Comparison of ENCODE assay signal across 24 mouse cellular contexts in genomic region chr6:119126991-119127390, GRCm38 (mm10).
"Had no signal": no experiment of that assay in that cellular context is flagged by ENCODE, and none has a peak within 500 bp of the region (broad histone marks: within the 10 kb centered on the region; RNA-seq: fewer than 3 reads in every experiment).

No protein-coding gene starts in this region.

- H3K4me2 ChIP-seq: heart, embryonic 12.5 days; hindbrain, embryonic 12.5 days; hindbrain, embryonic 14.5 days; limb, embryonic 13.5 days; limb, embryonic 15.5 days; liver, embryonic 12.5 days had no signal

- H3K27ac ChIP-seq: gastrocnemius, adult 2 months; heart, adult 2 months; hindbrain, embryonic 10.5 days; hindbrain, embryonic 12.5 days; hindbrain, embryonic 14.5 days; layer of hippocampus, adult 2 months; left cerebral cortex, adult 2 months; limb, embryonic 13.5 days; limb, embryonic 15.5 days; liver, embryonic 12.5 days; liver, embryonic 14.5 days had no signal

- DNase-seq: gastrocnemius, adult 2 months; gastrocnemius, postnatal 10 days; gastrocnemius, postnatal 25 days; heart, adult 2 months; heart, postnatal 10 days; heart, postnatal 4 days; kidney, adult 18-20 months; kidney, adult 8-10 months; kidney, postnatal 10 days; kidney, postnatal 25 days; kidney, postnatal 4 days had no signal

- H3K36me3 ChIP-seq: hindbrain, embryonic 10.5 days; hindbrain, embryonic 12.5 days; limb, embryonic 13.5 days; limb, embryonic 15.5 days; liver, embryonic 12.5 days had no signal

- H3K4me1 ChIP-seq: hindbrain, embryonic 10.5 days; hindbrain, embryonic 12.5 days; limb, embryonic 15.5 days; liver, embryonic 12.5 days had no signal

- ATAC-seq: hindbrain, embryonic 16.5 days; inflammation-experienced regulatory T-cells, adult 6 months; intestine, postnatal 0 days; liver, embryonic 12.5 days had no signal

- H3K9me3 ChIP-seq: hindbrain, embryonic 10.5 days; hindbrain, embryonic 12.5 days; limb, embryonic 13.5 days; limb, embryonic 15.5 days; liver, embryonic 12.5 days had no signal

- H3K27me3 ChIP-seq: heart, embryonic 12.5 days; hindbrain, embryonic 12.5 days; limb, embryonic 13.5 days; limb, embryonic 15.5 days had no signal

- H3K9ac ChIP-seq: heart, embryonic 12.5 days; hindbrain, embryonic 12.5 days; hindbrain, embryonic 14.5 days; limb, embryonic 13.5 days; limb, embryonic 15.5 days; liver, embryonic 12.5 days; liver, embryonic 14.5 days had no signal

- H3K4me3 ChIP-seq: gastrocnemius, adult 2 months; heart, adult 2 months; heart, embryonic 12.5 days; hindbrain, embryonic 10.5 days; hindbrain, embryonic 12.5 days; layer of hippocampus, adult 2 months; left cerebral cortex, adult 2 months; limb, embryonic 13.5 days; limb, embryonic 15.5 days; liver, embryonic 12.5 days had no signal
